17 mouse cellular contexts compared by ENCODE assay signal in genomic region chr2:157807076-157807475, GRCm38 (mm10).
DNase-seq lines count a peak whose midpoint lies in the region; ATAC-seq and TF ChIP-seq lines count a peak whose summit lies in the region.
"Had no signal": no experiment of that assay in that cellular context is flagged by ENCODE, and none has a peak within 500 bp of the region (broad histone marks: within the 10 kb centered on the region; RNA-seq: fewer than 3 reads in every experiment).

No protein-coding gene starts in this region.

- ATAC-seq in hindbrain, embryonic 12.5 days (ENCODE audit: low FRiP score): no peak
- ATAC-seq in neural tube, embryonic 14.5 days (ENCODE audit: low read depth): no peak
- ATAC-seq in frontal cortex, adult (ENCODE audit: low TSS enrichment): no peak

- H3K79me2 ChIP-seq in CH12.LX (replicated peaks; ENCODE audit: control insufficient read depth, extremely low read depth, insufficient read depth, poor library complexity, severe bottlenecking): no peaks in the 10 kb centered on the region

- H3K4me3 ChIP-seq in hindbrain, embryonic 12.5 days: no peak overlapping the region
- no peak overlapping the region for H3K4me3 ChIP-seq in hindbrain, embryonic 10.5 days
- H3K4me3 ChIP-seq in CH12.LX (replicated peaks in 1 of 3; ENCODE audit: low read depth in 2 of 3, low read length in 2 of 3, poor library complexity in 1 of 3): no peak overlapping the region
- H3K4me3 ChIP-seq in limb, embryonic 10.5 days: no peak overlapping the region
- no peak overlapping the region for H3K4me3 ChIP-seq in neural tube, embryonic 14.5 days (ENCODE audit: low read depth, low read length)
- H3K4me3 ChIP-seq: forebrain, embryonic 12.5 days; heart, embryonic 15.5 days had no signal

- H3K4me1 ChIP-seq in hindbrain, embryonic 12.5 days: peaks cover 45% of the 10 kb centered on the region
- H3K4me1 ChIP-seq in hindbrain, embryonic 10.5 days (replicated peaks): peaks cover 36% of the 10 kb centered on the region
- H3K4me1 ChIP-seq in CH12.LX (ENCODE audit: control insufficient read depth in 1 of 2, insufficient read depth in 2 of 2): peaks cover 8 to 65% of the 10 kb centered on the region in 2 experiments
- peaks cover 54% of the 10 kb centered on the region for H3K4me1 ChIP-seq in limb, embryonic 10.5 days
- peaks cover 30% of the 10 kb centered on the region for H3K4me1 ChIP-seq in neural tube, embryonic 14.5 days (ENCODE audit: control insufficient read depth, insufficient read depth, low read length)

- no peak overlapping the region for H3K4me2 ChIP-seq in hindbrain, embryonic 12.5 days (replicated peaks)
- no peak overlapping the region for H3K4me2 ChIP-seq in CH12.LX (ENCODE audit: insufficient read depth, low read depth, poor library complexity, severe bottlenecking)
- no peak overlapping the region for H3K4me2 ChIP-seq in neural tube, embryonic 14.5 days (ENCODE audit: low read depth, low read length)
- H3K4me2 ChIP-seq: forebrain, embryonic 12.5 days; heart, embryonic 15.5 days had no signal

- H3K9ac ChIP-seq in hindbrain, embryonic 12.5 days: no peak overlapping the region
- no peak overlapping the region for H3K9ac ChIP-seq in CH12.LX (ENCODE audit: insufficient read depth, low read depth)
- H3K9ac ChIP-seq in neural tube, embryonic 14.5 days (replicated peaks; ENCODE audit: low read depth, low read length): 0 out of 2 replicates have a peak overlapping the region, but pooled peaks have one; percentile 7
- H3K9ac ChIP-seq: forebrain, embryonic 12.5 days; heart, embryonic 15.5 days had no signal

- no peak for DNase-seq in hindbrain, embryonic 10.5 days (ENCODE audit: low spot score)
- DNase-seq in CH12.LX (ENCODE audit: extremely low read depth): peak; percentile 49
- DNase-seq in limb, embryonic 10.5 days (ENCODE audit: low spot score): no peak
- DNase-seq in right cerebral cortex, postnatal 14 days: no peak
- DNase-seq: cerebellum, postnatal 14 days; embryo, embryonic 11 days; kidney, adult 8-10 months; kidney, postnatal 36 days; layer of hippocampus, postnatal 36 days; lung, adult 2 months; lung, postnatal 36 days; right cerebral cortex, postnatal 4 days had no signal

- in situ Hi-C loops in CH12.LX (cut with MboI; ENCODE audit: low pct_ligation_motif_present, low pct_unique_long_range_greater_than_20kb, low sequenced_read_pairs): no loop called here

- WGBS in hindbrain, embryonic 12.5 days: 59% methylated on average over 4 of the region's 4 CpGs
- WGBS in hindbrain, embryonic 10.5 days: 59% methylated on average over 4 of the region's 4 CpGs
- 91% methylated on average over 4 of the region's 4 CpGs for WGBS in limb, embryonic 10.5 days
- 66% methylated on average over 4 of the region's 4 CpGs for WGBS in neural tube, embryonic 14.5 days

- no peaks in the 10 kb centered on the region for H3K9me3 ChIP-seq in hindbrain, embryonic 12.5 days (replicated peaks)
- no peaks in the 10 kb centered on the region for H3K9me3 ChIP-seq in hindbrain, embryonic 10.5 days
- no peaks in the 10 kb centered on the region for H3K9me3 ChIP-seq in CH12.LX (replicated peaks; ENCODE audit: low read length)
- H3K9me3 ChIP-seq in limb, embryonic 10.5 days (replicated peaks): no peaks in the 10 kb centered on the region
- no peaks in the 10 kb centered on the region for H3K9me3 ChIP-seq in neural tube, embryonic 14.5 days (ENCODE audit: control insufficient read depth, low read length)
- H3K9me3 ChIP-seq: forebrain, embryonic 12.5 days; heart, embryonic 15.5 days had no signal

- peaks cover 15% of the 10 kb centered on the region for H3K36me3 ChIP-seq in hindbrain, embryonic 12.5 days
- peaks cover 32% of the 10 kb centered on the region for H3K36me3 ChIP-seq in hindbrain, embryonic 10.5 days
- H3K36me3 ChIP-seq in CH12.LX (replicated peaks in 1 of 2; ENCODE audit: control insufficient read depth in 1 of 2, insufficient read depth in 1 of 2, low read length in 1 of 2): peaks cover 14 to 38% of the 10 kb centered on the region in 2 experiments
- H3K36me3 ChIP-seq in limb, embryonic 10.5 days: peaks cover 44% of the 10 kb centered on the region
- H3K36me3 ChIP-seq in neural tube, embryonic 14.5 days (ENCODE audit: control insufficient read depth, insufficient read depth, low read length): no peaks in the 10 kb centered on the region

- no peak for TF ChIP-seq POLR2A in CH12.LX (IDR thresholded peaks at IDR 0.05; ENCODE audit: low read depth, low read length)

- H3K27ac ChIP-seq in hindbrain, embryonic 12.5 days: peak overlapping the region; percentile 70; the same call in 1 of the 2 replicates
- no peak overlapping the region for H3K27ac ChIP-seq in hindbrain, embryonic 10.5 days
- H3K27ac ChIP-seq in CH12.LX (ENCODE audit: insufficient read depth, low read depth): no peak overlapping the region; the same call in 1 of the 2 replicates
- peak overlapping the region; percentile 63; the same call in 1 of the 2 replicates for H3K27ac ChIP-seq in limb, embryonic 10.5 days
- peak overlapping the region; percentile 46 for H3K27ac ChIP-seq in neural tube, embryonic 14.5 days (ENCODE audit: low read depth, low read length)
- H3K27ac ChIP-seq: heart, embryonic 15.5 days had no signal

- TF ChIP-seq CTCF in CH12.LX (conservative IDR thresholded peaks at IDR 0.05 in 1 of 2, IDR thresholded peaks at IDR 0.05 in 1 of 2; ENCODE audit: low read depth in 2 of 2, low read length in 2 of 2): no peak

- peak; percentile 68 for TF ChIP-seq EP300 in CH12.LX (IDR thresholded peaks at IDR 0.05; ENCODE audit: low read length)

- no peaks in the 10 kb centered on the region; the same call in 1 of the 2 replicates for H3K27me3 ChIP-seq in hindbrain, embryonic 12.5 days
- H3K27me3 ChIP-seq in hindbrain, embryonic 10.5 days (ENCODE audit: insufficient read depth, poor library complexity, severe bottlenecking): no peaks in the 10 kb centered on the region
- H3K27me3 ChIP-seq in CH12.LX (replicated peaks): no peaks in the 10 kb centered on the region
- no peaks in the 10 kb centered on the region for H3K27me3 ChIP-seq in limb, embryonic 10.5 days (ENCODE audit: low read depth, poor library complexity, severe bottlenecking)
- H3K27me3 ChIP-seq in neural tube, embryonic 14.5 days (ENCODE audit: control insufficient read depth, insufficient read depth, low read length): no peaks in the 10 kb centered on the region

- TF ChIP-seq RAD21 in CH12.LX (IDR thresholded peaks at IDR 0.05; ENCODE audit: low read depth, low read length): no peak; the same call in 1 of the 2 replicates

- dilution Hi-C loops in CH12.LX (cut with MboI; ENCODE audit: extremely low pct_ligation_motif_present, extremely low pct_unique_long_range_greater_than_20kb, low sequenced_read_pairs): no loop called here

TF ChIP-seq in CH12.LX, 34 proteins besides CTCF, POLR2A, EP300 and RAD21:
- TF ChIP-seq TCF12 (IDR thresholded peaks at IDR 0.05; ENCODE audit: low read depth, low read length): peak; percentile 75; the same call in 1 of the 2 replicates
- no peak for TF ChIP-seq IRF4 (IDR thresholded peaks at IDR 0.05; ENCODE audit: low read depth, low read length)
- TF ChIP-seq BHLHE40 (IDR thresholded peaks at IDR 0.05; ENCODE audit: low read depth, low read length): peak; percentile 38; the same call in 1 of the 2 replicates
- no peak for TF ChIP-seq USF2 (conservative IDR thresholded peaks at IDR 0.05; ENCODE audit: low read depth, low read length)

Comparison
In these comparisons a context has a peak if more than half of its experiments do, and no peak if none do; other contexts are left out.
1. H3K27ac ChIP-seq: peak in hindbrain, embryonic 12.5 days (single experiment), limb, embryonic 10.5 days (single experiment) and neural tube, embryonic 14.5 days (single experiment); none in hindbrain, embryonic 10.5 days (single experiment) and CH12.LX (single experiment).